Mouse (Mus musculus) retina, postnatal 1 day (tissue): ENCODE results near the gene Ssr2.
A peak's percentile ranks its signal among the peaks of the same experiment; 100 is the strongest.

Experiments
- DNase-seq: peaks from one replicate; pipeline ENCODE4 v3.0.0-alpha.2; 2012

Ssr2 gene

GRCm38 (mm10) chr3:88542486-88542885 lies 33.2 kb upstream of the Ssr2 start:
- DNase-seq = no peak

DNA sequence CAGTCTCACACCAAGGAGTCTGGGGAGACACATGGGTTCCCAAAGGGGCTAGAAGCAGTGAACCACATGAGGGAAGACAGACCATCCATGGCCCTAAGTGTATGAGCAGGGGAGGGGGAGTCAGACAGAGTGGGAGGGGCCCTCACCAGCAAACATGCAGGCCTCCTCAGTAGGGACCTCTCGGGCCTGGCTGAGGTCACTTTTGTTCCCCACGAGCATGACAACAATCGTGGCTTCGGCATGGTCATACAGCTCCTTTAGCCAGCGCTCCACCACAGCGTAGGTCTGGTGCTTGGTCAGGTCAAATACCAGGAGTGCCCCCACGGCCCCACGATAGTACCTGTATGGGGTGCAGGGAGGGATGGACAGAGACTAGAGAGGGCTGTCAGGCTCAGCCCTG lies 32.5 kb upstream of the Ssr2 start:
- DNase-seq = no peak

GRCm38 (mm10) chr3:88543651-88544410 lies 31.8 kb upstream of the Ssr2 start:
- no peak for DNase-seq

DNA sequence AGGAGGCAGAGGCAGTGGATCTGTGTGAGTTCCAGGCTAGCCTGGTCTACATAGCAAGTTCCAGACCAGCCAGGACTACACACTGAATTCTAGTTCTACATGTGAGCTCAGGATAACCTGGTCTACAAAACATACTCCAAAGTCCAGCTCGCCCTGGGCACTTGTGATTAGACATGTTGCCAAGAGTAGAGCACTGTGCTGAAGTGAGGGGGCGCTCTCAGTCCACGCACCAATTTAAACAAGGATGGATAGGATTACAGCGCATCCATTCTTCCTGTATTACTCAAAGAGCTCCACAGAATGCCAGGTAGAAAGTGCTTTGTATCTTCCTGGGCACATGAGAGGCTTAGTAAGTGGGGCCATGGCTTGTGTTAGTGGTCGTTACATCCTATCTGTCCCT lies 31.2 kb upstream of the Ssr2 start:
- DNase-seq = peak; percentile 66

GRCm38 (mm10) chr3:88544955-88545591 lies 30.6 kb upstream of the Ssr2 start:
- DNase-seq = no peak

GRCm38 (mm10) chr3:88546674-88547418 lies 28.8 kb upstream of the Ssr2 start:
- no peak for DNase-seq

GRCm38 (mm10) chr3:88548180-88548917 lies 27.3 kb upstream of the Ssr2 start, which contains the start of gene Rab25:
Rab25 (minus strand) TSS chr3:88548300.
- no peak for DNase-seq

DNA sequence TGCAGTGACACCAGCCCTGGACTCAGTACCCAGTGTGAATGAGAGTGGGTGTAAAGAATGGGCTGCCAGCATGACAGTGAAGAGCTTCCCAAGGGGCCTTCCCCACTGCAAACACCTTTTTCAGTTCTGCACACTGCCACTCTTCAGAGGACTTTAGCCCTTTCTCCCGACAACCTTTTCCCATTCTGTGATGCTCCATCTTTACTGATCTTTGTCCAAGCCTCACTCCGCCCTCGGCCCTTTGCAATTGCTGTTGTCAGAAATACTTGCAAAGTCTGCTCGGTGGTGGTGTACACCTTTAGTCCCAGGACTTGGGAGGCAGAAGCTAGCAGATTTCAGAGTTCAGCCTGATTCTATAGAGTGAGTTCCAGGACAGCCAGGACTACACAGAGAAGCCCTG lies 24.1 kb upstream of the Ssr2 start:
- DNase-seq = no peak

GRCm38 (mm10) chr3:88552082-88552645 lies 23.5 kb upstream of the Ssr2 start:
- no peak for DNase-seq

- peak; percentile 99 for DNase-seq
These were observed 22.8 kb upstream of the Ssr2 start, which contains the start of gene Lamtor2 for GRCm38 (mm10) chr3:88552676-88553524. Lamtor2 (minus strand) TSS chr3:88553074.

- peak; percentile 95 for DNase-seq
These were observed 22.2 kb upstream of the Ssr2 start, which contains the start of gene Ubqln4 for GRCm38 (mm10) chr3:88553525-88553879. Ubqln4 (plus strand) TSS chr3:88553758.

GRCm38 (mm10) chr3:88553880-88554586 lies 21.6 kb upstream of the Ssr2 start:
- peak; percentile 66 for DNase-seq

GRCm38 (mm10) chr3:88555069-88555605 lies 20.5 kb upstream of the Ssr2 start:
- no peak for DNase-seq

DNA sequence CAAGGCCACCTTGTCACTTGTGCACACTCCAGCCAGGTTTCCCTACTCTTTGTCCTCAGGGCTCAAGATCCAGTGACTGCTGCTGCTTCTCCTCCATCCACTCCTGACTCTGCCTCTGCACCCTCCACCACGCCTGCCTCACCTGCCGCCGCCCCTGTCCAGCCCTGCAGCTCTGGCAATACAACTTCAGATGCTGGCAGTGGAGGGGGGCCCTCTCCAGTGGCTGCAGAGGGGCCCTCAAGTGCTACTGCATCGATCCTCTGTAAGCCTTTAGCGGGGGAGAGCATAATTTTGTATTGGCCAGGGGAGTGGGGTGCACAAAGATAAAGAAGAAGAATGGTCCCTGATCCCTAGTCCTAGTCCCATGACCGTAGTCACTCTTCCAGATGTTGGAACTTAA lies 19.9 kb upstream of the Ssr2 start:
- DNase-seq = no peak

DNA sequence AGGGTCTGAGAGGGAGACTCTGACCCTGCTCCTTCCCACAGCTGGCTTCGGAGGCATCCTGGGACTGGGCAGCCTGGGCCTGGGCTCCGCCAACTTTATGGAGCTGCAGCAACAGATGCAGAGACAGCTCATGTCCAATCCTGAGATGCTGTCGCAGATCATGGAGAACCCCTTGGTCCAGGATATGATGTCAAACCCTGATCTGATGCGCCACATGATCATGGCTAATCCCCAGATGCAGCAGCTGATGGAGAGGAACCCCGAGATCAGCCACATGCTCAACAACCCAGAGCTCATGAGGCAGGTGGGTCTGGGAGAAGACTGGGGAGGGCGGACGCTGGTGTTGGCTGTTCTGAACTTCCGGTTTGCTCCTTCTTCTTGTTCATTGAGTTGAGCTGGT lies 19.1 kb upstream of the Ssr2 start:
- DNase-seq = no peak

GRCm38 (mm10) chr3:88559596-88559995 lies 16.1 kb upstream of the Ssr2 start:
- no peak for DNase-seq

DNA sequence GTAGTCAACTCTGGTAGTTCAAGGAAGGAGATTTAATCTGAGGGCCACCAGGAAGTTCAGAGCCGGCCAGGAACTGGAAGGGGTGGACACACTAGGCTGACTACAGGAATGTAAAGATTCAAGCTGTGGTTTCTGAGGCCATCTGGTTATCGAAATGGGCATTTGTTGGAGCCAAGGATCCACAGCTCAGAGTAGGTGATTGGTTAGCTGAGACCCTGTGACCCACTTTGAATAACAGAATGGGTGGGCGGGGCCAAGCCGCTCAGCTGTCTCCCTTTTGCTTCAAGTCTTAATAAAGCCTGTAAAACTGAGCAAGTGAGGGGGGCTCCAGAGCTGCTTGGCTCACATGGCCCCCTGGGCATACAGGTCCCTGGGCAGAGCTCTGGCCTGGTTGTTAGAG lies 13.7 kb upstream of the Ssr2 start:
- DNase-seq = peak; percentile 71

DNA sequence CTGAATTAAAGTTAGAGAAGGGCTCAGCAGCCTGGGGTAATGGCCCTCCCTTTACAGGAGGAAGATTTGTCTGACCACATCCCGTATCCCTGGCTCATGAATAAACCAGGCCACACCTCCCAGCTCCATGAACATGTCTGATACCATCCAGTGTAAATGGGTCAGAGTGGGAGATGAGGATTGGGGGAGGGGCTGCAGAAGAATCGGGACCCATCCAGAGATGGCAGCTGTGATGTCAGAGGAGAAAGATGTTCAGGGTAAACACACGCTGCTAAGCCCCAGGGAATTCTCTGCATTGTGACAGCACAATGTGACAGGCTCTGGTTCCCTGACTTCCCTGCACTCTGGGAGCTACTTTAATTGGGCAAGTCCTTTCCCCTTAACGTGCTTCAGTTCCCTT lies 12.2 kb upstream of the Ssr2 start:
- DNase-seq = peak; percentile 90

DNA sequence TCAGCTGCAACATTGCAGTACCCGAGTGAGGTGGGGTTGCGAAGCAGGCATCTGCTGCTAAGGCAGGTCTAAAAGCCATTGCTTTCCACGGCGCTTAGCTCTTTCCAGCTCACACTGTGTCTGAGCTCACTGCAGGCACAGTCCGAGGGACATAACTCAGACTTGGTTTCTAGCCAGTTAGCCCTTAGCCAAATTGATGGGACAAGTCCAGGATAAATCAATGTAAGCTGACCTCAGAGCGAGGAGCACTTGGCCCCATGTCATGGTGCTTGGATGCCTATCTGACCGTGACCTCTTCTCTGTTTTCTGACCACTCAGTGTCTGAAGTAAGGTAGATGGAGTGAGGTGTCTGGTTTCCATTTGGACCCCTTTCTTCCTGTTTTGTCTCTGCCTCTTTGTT lies 11.7 kb upstream of the Ssr2 start:
- no peak for DNase-seq

DNA sequence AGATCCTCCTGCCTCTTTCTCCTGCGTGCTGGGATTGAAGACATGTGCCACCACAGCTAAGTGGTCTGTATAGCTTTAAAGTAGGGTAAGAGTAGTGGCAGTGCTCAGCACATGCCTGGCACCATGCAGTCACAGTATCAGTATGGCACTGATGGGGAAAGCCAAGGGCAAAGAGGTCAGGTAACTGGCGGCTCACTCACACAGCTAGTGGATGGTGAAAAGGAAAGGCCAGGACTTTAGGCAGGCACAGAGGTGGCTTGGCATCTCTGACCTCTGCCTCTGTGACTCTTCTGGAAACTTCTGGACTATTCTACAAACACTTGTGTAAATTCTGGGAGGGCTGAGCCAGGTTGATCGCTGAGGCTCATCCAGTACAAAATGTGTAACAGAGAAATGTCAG lies 9.6 kb upstream of the Ssr2 start:
- DNase-seq = no peak
